Mouse (Mus musculus): ENCODE results near the gene Map4k4. TPM values are rescaled to one million over a fixed set of nuclear protein-coding genes. Genes with fewer than 3 reads are reported as not detected.

Map4k4 gene
- polyA plus RNA-seq, 1 experiment, result 21.2 TPM

- DNase-seq (ENCODE audit: low read depth, low spot score), result no peak
- 75% methylated on average over 3 of the region's 3 CpGs for WGBS
Measured at GRCm38 (mm10) chr1:39981970-39982369, 81.3 kb downstream of the Map4k4 start.

GRCm38 (mm10) chr1:39982727-39983487, 82.2 kb downstream of the Map4k4 start:
- WGBS, result 60% methylated on average over 13 of the region's 13 CpGs
- no peak for DNase-seq (ENCODE audit: low read depth, low spot score)

GRCm38 (mm10) chr1:39984331-39984730, 83.6 kb downstream of the Map4k4 start:
- WGBS, result 87% methylated on average over 9 of the region's 9 CpGs
- no peak for DNase-seq (ENCODE audit: low read depth, low spot score)

GRCm38 (mm10) chr1:39986820-39987219, 86.1 kb downstream of the Map4k4 start:
- DNase-seq (ENCODE audit: low read depth, low spot score), result no peak
- 87% methylated on average over 9 of the region's 9 CpGs for WGBS

- 76% methylated on average over 12 of the region's 12 CpGs for WGBS
- no peak for DNase-seq (ENCODE audit: low read depth, low spot score)
Measured at GRCm38 (mm10) chr1:39988841-39989240, 88.1 kb downstream of the Map4k4 start.

GRCm38 (mm10) chr1:39990041-39990440, 89.3 kb downstream of the Map4k4 start:
- DNase-seq (ENCODE audit: low read depth, low spot score), result no peak
- 91% methylated on average over 9 of the region's 9 CpGs for WGBS

GRCm38 (mm10) chr1:39993921-39994320, 93.2 kb downstream of the Map4k4 start:
- WGBS, result 85% methylated on average over 7 of the region's 7 CpGs
- no peak for DNase-seq (ENCODE audit: low read depth, low spot score)

GRCm38 (mm10) chr1:39995593-39995992, 94.9 kb downstream of the Map4k4 start:
- 80% methylated on average over 2 of the region's 2 CpGs for WGBS

GRCm38 (mm10) chr1:40000476-40000875, 99.8 kb downstream of the Map4k4 start:
- WGBS, result 88% methylated on average over 16 of the region's 16 CpGs
- DNase-seq (ENCODE audit: low read depth, low spot score), result no peak

More at GRCm38 (mm10) chr1:39995593-39995992, 94.9 kb downstream of the Map4k4 start:
- DNase-seq (ENCODE audit: low read depth, low spot score), result no peak

GRCm38 (mm10) chr1:40000899-40001298, 100.2 kb downstream of the Map4k4 start:
- 68% methylated on average over 5 of the region's 5 CpGs for WGBS
- DNase-seq (ENCODE audit: low read depth, low spot score), result no peak

GRCm38 (mm10) chr1:40002129-40002727, 101.5 kb downstream of the Map4k4 start:
- 67% methylated on average over 4 of the region's 4 CpGs for WGBS
- DNase-seq (ENCODE audit: low read depth, low spot score), result no peak

- DNase-seq (ENCODE audit: low read depth, low spot score), result no peak
- 99% methylated on average over 4 of the region's 4 CpGs for WGBS
Measured at GRCm38 (mm10) chr1:40006043-40006651, 105.4 kb downstream of the Map4k4 start.

GRCm38 (mm10) chr1:40007962-40008471, 107.3 kb downstream of the Map4k4 start:
- no peak for DNase-seq (ENCODE audit: low read depth, low spot score)
- 77% methylated on average over 17 of the region's 17 CpGs for WGBS

- DNase-seq (ENCODE audit: low read depth, low spot score), result no peak
- WGBS, result 92% methylated on average over 8 of the region's 8 CpGs
Measured at GRCm38 (mm10) chr1:40012696-40013095, 112.0 kb downstream of the Map4k4 start.

- no peak for DNase-seq (ENCODE audit: low read depth, low spot score)
- 83% methylated on average over 7 of the region's 7 CpGs for WGBS
Measured at GRCm38 (mm10) chr1:40015066-40015678, 114.5 kb downstream of the Map4k4 start.

- 92% methylated on average over 4 of the region's 4 CpGs for WGBS
Measured at GRCm38 (mm10) chr1:40021617-40022016, 120.9 kb downstream of the Map4k4 start.

GRCm38 (mm10) chr1:40022472-40023135, 121.9 kb downstream of the Map4k4 start:
- 89% methylated on average over 9 of the region's 9 CpGs for WGBS
- no peak for DNase-seq (ENCODE audit: low read depth, low spot score)

More at GRCm38 (mm10) chr1:40021617-40022016, 120.9 kb downstream of the Map4k4 start:
- no peak for DNase-seq (ENCODE audit: low read depth, low spot score)

GRCm38 (mm10) chr1:40023206-40023605, 122.5 kb downstream of the Map4k4 start:
- DNase-seq (ENCODE audit: low read depth, low spot score), result no peak
- WGBS, result 97% methylated on average over 15 of the region's 15 CpGs

GRCm38 (mm10) chr1:40023748-40024147, 123.0 kb downstream of the Map4k4 start:
- no peak for DNase-seq (ENCODE audit: low read depth, low spot score)
- WGBS, result 83% methylated on average over 3 of the region's 3 CpGs

Measured in large intestine, adult 2 months (tissue).